Comparison of ENCODE assay signal across 18 mouse cellular contexts in genomic region chr11:120179374-120179773, GRCm38 (mm10). TPM values are rescaled to one million over a fixed set of nuclear protein-coding genes. Genes with fewer than 3 reads are reported as not detected.
DNase-seq lines count a peak whose midpoint lies in the region; ATAC-seq and TF ChIP-seq lines count a peak whose summit lies in the region.
"Had no signal": no experiment of that assay in that cellular context is flagged by ENCODE, and none has a peak within 500 bp of the region (broad histone marks: within the 10 kb centered on the region; RNA-seq: fewer than 3 reads in every experiment).

No protein-coding gene starts in this region.

- whole genome bisulfite sequencing in embryonic facial prominence, embryonic 14.5 days = 20% methylated on average over 4 of the region's 4 CpGs
- 55% methylated on average over 4 of the region's 4 CpGs for WGBS in hindbrain, embryonic 14.5 days

- H3K27ac ChIP-seq in ES-E14 (ENCODE audit: insufficient read depth, low read depth, low read length, poor library complexity, severe bottlenecking) = no peak overlapping the region
- H3K27ac ChIP-seq in embryonic facial prominence, embryonic 14.5 days (replicated peaks; ENCODE audit: low read depth, low read length) = no peak overlapping the region
- no peak overlapping the region for H3K27ac ChIP-seq in hindbrain, embryonic 14.5 days
- H3K27ac ChIP-seq: embryonic facial prominence, embryonic 13.5 days; hindbrain, embryonic 13.5 days; neural tube, embryonic 12.5 days had no signal

- H3K9ac ChIP-seq in ES-E14 (ENCODE audit: insufficient read depth, low read depth, low read length, poor library complexity, severe bottlenecking) = no peak overlapping the region
- H3K9ac ChIP-seq in embryonic facial prominence, embryonic 14.5 days (ENCODE audit: low read depth, low read length) = no peak overlapping the region
- no peak overlapping the region for H3K9ac ChIP-seq in hindbrain, embryonic 14.5 days
- H3K9ac ChIP-seq: hindbrain, embryonic 13.5 days; neural tube, embryonic 12.5 days had no signal

- H3K36me3 ChIP-seq in ES-E14 (ENCODE audit: control insufficient read depth, insufficient read depth, low read length, poor library complexity, severe bottlenecking) = no peaks in the 10 kb centered on the region
- no peaks in the 10 kb centered on the region for H3K36me3 ChIP-seq in embryonic facial prominence, embryonic 14.5 days (ENCODE audit: control insufficient read depth, insufficient read depth, low read length)
- no peaks in the 10 kb centered on the region for H3K36me3 ChIP-seq in hindbrain, embryonic 14.5 days (replicated peaks; ENCODE audit: control insufficient read depth, insufficient read depth)
- H3K36me3 ChIP-seq: embryonic facial prominence, embryonic 13.5 days; hindbrain, embryonic 13.5 days; neural tube, embryonic 12.5 days had no signal

- in situ Hi-C loops in ES-E14 (cut with MboI; ENCODE audit: low sequenced_read_pairs in 2 of 2, unreplicated experiment in 2 of 2) = no loop called here

- H3K4me1 ChIP-seq in ES-E14 (ENCODE audit: control insufficient read depth in 2 of 2, insufficient read depth in 2 of 2, low read length in 2 of 2, poor library complexity in 1 of 2) = peaks cover 14 to 22% of the 10 kb centered on the region in 2 experiments
- peaks cover 11% of the 10 kb centered on the region for H3K4me1 ChIP-seq in embryonic facial prominence, embryonic 14.5 days (ENCODE audit: control insufficient read depth, insufficient read depth, low read length)
- H3K4me1 ChIP-seq in hindbrain, embryonic 14.5 days (replicated peaks; ENCODE audit: control insufficient read depth, insufficient read depth, low read length) = peaks cover 21% of the 10 kb centered on the region

- H3K4me3 ChIP-seq in ES-E14 (ENCODE audit: insufficient read depth in 1 of 2, low read depth in 1 of 2, low read length in 2 of 2, poor library complexity in 1 of 2, severe bottlenecking in 1 of 2) = no peak overlapping the region
- H3K4me3 ChIP-seq in embryonic facial prominence, embryonic 14.5 days (ENCODE audit: low read depth, low read length) = no peak overlapping the region
- no peak overlapping the region for H3K4me3 ChIP-seq in hindbrain, embryonic 14.5 days (replicated peaks; ENCODE audit: low read length)
- H3K4me3 ChIP-seq: embryonic facial prominence, embryonic 13.5 days; hindbrain, embryonic 13.5 days; neural tube, embryonic 12.5 days had no signal

- no peak for ATAC-seq in embryonic facial prominence, embryonic 14.5 days (ENCODE audit: low read depth)
- ATAC-seq in hindbrain, embryonic 14.5 days (ENCODE audit: low FRiP score) = no peak
- ATAC-seq: intestine, postnatal 0 days; Patski had no signal

- H3K27me3 ChIP-seq in embryonic facial prominence, embryonic 14.5 days (replicated peaks; ENCODE audit: control insufficient read depth, insufficient read depth, low read length) = no peaks in the 10 kb centered on the region
- no peaks in the 10 kb centered on the region for H3K27me3 ChIP-seq in hindbrain, embryonic 14.5 days (ENCODE audit: control insufficient read depth, insufficient read depth, low read length)
- H3K27me3 ChIP-seq: hindbrain, embryonic 13.5 days; neural tube, embryonic 12.5 days; Patski had no signal

- DNase-seq in gastrocnemius, adult 18-20 months (ENCODE audit: low spot score) = peak; percentile 61
- no peak for DNase-seq in gastrocnemius, postnatal 25 days
- DNase-seq in kidney, postnatal 25 days = peak; percentile 44 to 58
- DNase-seq in kidney, adult 18-20 months = no peak
- DNase-seq in ES-E14 (ENCODE audit: low read depth, low spot score) = no peak
- DNase-seq in embryonic facial prominence, embryonic 14.5 days (ENCODE audit: low spot score) = peak; percentile 34
- no peak for DNase-seq in hindbrain, embryonic 14.5 days (ENCODE audit: low spot score)
- DNase-seq: adrenal gland, postnatal 25 days; cerebellum, adult 8-10 months; heart, postnatal 14 days; lung, postnatal 36 days; thymus, postnatal 25 days had no signal

- no peaks in the 10 kb centered on the region for H3K9me3 ChIP-seq in ES-E14 (ENCODE audit: control insufficient read depth, insufficient read depth, low read depth, low read length)
- no peaks in the 10 kb centered on the region for H3K9me3 ChIP-seq in embryonic facial prominence, embryonic 14.5 days (ENCODE audit: control insufficient read depth, low read length)
- no peaks in the 10 kb centered on the region for H3K9me3 ChIP-seq in hindbrain, embryonic 14.5 days (ENCODE audit: control insufficient read depth, low read length)
- H3K9me3 ChIP-seq: embryonic facial prominence, embryonic 13.5 days; hindbrain, embryonic 13.5 days; neural tube, embryonic 12.5 days had no signal

- no peak overlapping the region for H3K4me2 ChIP-seq in embryonic facial prominence, embryonic 14.5 days (ENCODE audit: low read depth, low read length)
- no peak overlapping the region for H3K4me2 ChIP-seq in hindbrain, embryonic 14.5 days (replicated peaks)
- H3K4me2 ChIP-seq: embryonic facial prominence, embryonic 13.5 days; heart, embryonic 11.5 days; hindbrain, embryonic 13.5 days; neural tube, embryonic 12.5 days had no signal

TF ChIP-seq in ES-E14, 5 proteins besides CTCF, POLR2A, EP300 and RAD21:
- TF ChIP-seq HCFC1 (IDR thresholded peaks at IDR 0.05; ENCODE audit: borderline replicate concordance, insufficient read depth, low read length) = no peak
- TF ChIP-seq MAFK (IDR thresholded peaks at IDR 0.05; ENCODE audit: insufficient read depth, low read depth, low read length) = peak; percentile 42; the same call in 1 of the 2 replicates
- TF ChIP-seq ZC3H11A (IDR thresholded peaks at IDR 0.05; ENCODE audit: borderline replicate concordance, low read depth, low read length) = no peak
- no peak for TF ChIP-seq CHD2 (IDR thresholded peaks at IDR 0.05; ENCODE audit: low read depth, low read length)
- TF ChIP-seq ZNF384 (IDR thresholded peaks at IDR 0.05; ENCODE audit: low read depth, low read length) = no peak

RNA-seq across cellular contexts. Expression of gene Slc38a10, which starts 28.2 kb away (rescaled TPM):
- total RNA-seq in gastrocnemius, adult 18-20 months (2021) = 10 to 100 TPM; 39.0 to 48.2 TPM
- 10 to 100 TPM; 43.8 to 57.6 TPM for total RNA-seq in gastrocnemius, postnatal 25 days (2021)
- 146 and 216 TPM in 2 replicates for total RNA-seq in ES-E14 (2012; rRNA removed)
- 78.8 and 86.4 TPM in 2 replicates for polyA plus RNA-seq in embryonic facial prominence, embryonic 14.5 days (2014; fragmentation: Nextera tagmentation; extraction: Ambion mirVana)
- 92.9 and 93.8 TPM in 2 replicates for polyA plus RNA-seq in hindbrain, embryonic 14.5 days (2014; fragmentation: Nextera tagmentation; extraction: Ambion mirVana)

RNA-seq across cellular contexts. Expression of gene Bahcc1, which starts 53.4 kb away (rescaled TPM):
- total RNA-seq in gastrocnemius, adult 18-20 months (2021) = 1 to 10 TPM; 3.4 to 4.6 TPM
- 1 to 10 TPM; 3.2 to 4.7 TPM for total RNA-seq in gastrocnemius, postnatal 25 days (2021)
- 11.7 and 16.3 TPM in 2 replicates for total RNA-seq in ES-E14 (2012; rRNA removed)
- 11.1 and 12.0 TPM in 2 replicates for polyA plus RNA-seq in embryonic facial prominence, embryonic 14.5 days (2014; fragmentation: Nextera tagmentation; extraction: Ambion mirVana)
- polyA plus RNA-seq in hindbrain, embryonic 14.5 days (2014; fragmentation: Nextera tagmentation; extraction: Ambion mirVana) = 15.9 and 16.3 TPM in 2 replicates

Comparison
In these comparisons a context has a peak if more than half of its experiments do, and no peak if none do; other contexts are left out.
1. DNase-seq: peak in gastrocnemius, adult 18-20 months (single experiment), kidney, postnatal 25 days (2 of 2) and embryonic facial prominence, embryonic 14.5 days (single experiment); none in gastrocnemius, postnatal 25 days (single experiment), kidney, adult 18-20 months (single experiment), ES-E14 (single experiment) and hindbrain, embryonic 14.5 days (single experiment).